In genomic region chr11:75677881-75678746, GRCm38 (mm10) we compare ENCODE assay signal across 9 mouse cellular contexts. TPM values are rescaled to one million over a fixed set of nuclear protein-coding genes. Genes with fewer than 3 reads are reported as not detected.
DNase-seq lines count a peak whose midpoint lies in the region; ATAC-seq lines count a peak whose summit lies in the region.
"Had no signal": no experiment of that assay in that cellular context is flagged by ENCODE, and none has a peak within 500 bp of the region (broad histone marks: within the 10 kb centered on the region; RNA-seq: fewer than 3 reads in every experiment).

No protein-coding gene starts in this region.

- peaks cover 29% of the 10 kb centered on the region for H3K36me3 ChIP-seq in erythroblast, embryonic 14.5 days (ENCODE audit: control insufficient read depth)
- peaks cover 3% of the 10 kb centered on the region; the same call in 1 of the 2 replicates for H3K36me3 ChIP-seq in forebrain, embryonic 11.5 days (ENCODE audit: control insufficient read depth, insufficient read depth, low read length)
- peaks cover 6% of the 10 kb centered on the region for H3K36me3 ChIP-seq in liver, embryonic 11.5 days (ENCODE audit: control insufficient read depth, insufficient read depth, low read length)

- H3K4me3 ChIP-seq in erythroblast, embryonic 14.5 days (replicated peaks): peak overlapping the region; percentile 100
- peak overlapping the region; percentile 98 for H3K4me3 ChIP-seq in forebrain, embryonic 11.5 days (ENCODE audit: low read depth, low read length)
- H3K4me3 ChIP-seq in liver, embryonic 11.5 days (ENCODE audit: low read depth, low read length): peak overlapping the region; percentile 99

- peak; percentile 74 for DNase-seq in 416B (ENCODE audit: low read depth)
- DNase-seq in forebrain, embryonic 11.5 days (ENCODE audit: low spot score): no peak
- no peak for DNase-seq in liver, embryonic 11.5 days (ENCODE audit: low spot score)
- no peak for DNase-seq in urinary bladder, postnatal 10 days (ENCODE audit: low spot score)
- no peak for DNase-seq in frontal cortex, postnatal 14 days (ENCODE audit: low spot score in 2 of 2)
- DNase-seq in thymus, postnatal 14 days: no peak

- no peak overlapping the region for H3K27ac ChIP-seq in forebrain, embryonic 11.5 days (ENCODE audit: low read depth, low read length)
- H3K27ac ChIP-seq in liver, embryonic 11.5 days (ENCODE audit: low read depth, low read length): peak overlapping the region; percentile 64

- WGBS in forebrain, embryonic 11.5 days: 96% methylated on average over 3 of the region's 3 CpGs
- WGBS in liver, embryonic 11.5 days: 78% methylated on average over 3 of the region's 3 CpGs

- peaks cover 43% of the 10 kb centered on the region for H3K4me1 ChIP-seq in erythroblast, embryonic 14.5 days (ENCODE audit: control insufficient read depth)
- H3K4me1 ChIP-seq in forebrain, embryonic 11.5 days (replicated peaks; ENCODE audit: control insufficient read depth, insufficient read depth, low read length): peaks cover 4% of the 10 kb centered on the region; the same call in 1 of the 2 replicates
- H3K4me1 ChIP-seq in liver, embryonic 11.5 days (replicated peaks; ENCODE audit: control insufficient read depth, insufficient read depth, low read length): peaks cover 11% of the 10 kb centered on the region

- no peaks in the 10 kb centered on the region for H3K27me3 ChIP-seq in erythroblast, embryonic 14.5 days (ENCODE audit: control insufficient read depth)
- H3K27me3 ChIP-seq in forebrain, embryonic 11.5 days (ENCODE audit: control insufficient read depth, insufficient read depth, low read length): no peaks in the 10 kb centered on the region
- no peaks in the 10 kb centered on the region for H3K27me3 ChIP-seq in liver, embryonic 11.5 days (replicated peaks; ENCODE audit: control insufficient read depth, insufficient read depth, low read length)
- H3K27me3 ChIP-seq: Patski had no signal

- H3K9ac ChIP-seq in forebrain, embryonic 11.5 days (ENCODE audit: low read length): no peak overlapping the region; the same call in 1 of the 2 replicates
- peak overlapping the region; percentile 98 for H3K9ac ChIP-seq in liver, embryonic 11.5 days (ENCODE audit: low read depth, low read length)

- no peaks in the 10 kb centered on the region for H3K9me3 ChIP-seq in erythroblast, embryonic 14.5 days (ENCODE audit: control insufficient read depth, low read length)
- H3K9me3 ChIP-seq in forebrain, embryonic 11.5 days (ENCODE audit: control insufficient read depth, low read length): no peaks in the 10 kb centered on the region
- H3K9me3 ChIP-seq in liver, embryonic 11.5 days (ENCODE audit: control insufficient read depth, low read length): no peaks in the 10 kb centered on the region

- peak overlapping the region; percentile 59 for H3K4me2 ChIP-seq in forebrain, embryonic 11.5 days (ENCODE audit: low read depth, low read length, severe bottlenecking)
- H3K4me2 ChIP-seq in liver, embryonic 11.5 days: peak overlapping the region; percentile 93

- ATAC-seq in erythroblast, adult 5-6 weeks (replicated peaks; ENCODE audit: low FRiP score, poor library complexity, severe bottlenecking): no peak
- no peak for ATAC-seq in forebrain, embryonic 11.5 days (replicated peaks; ENCODE audit: low FRiP score)
- no peak for ATAC-seq in liver, embryonic 11.5 days (replicated peaks; ENCODE audit: low FRiP score)

RNA-seq across cellular contexts. Expression of gene Crk, which starts 0.9 kb away (rescaled TPM):
- 4.4 and 6.6 TPM in 2 replicates for polyA plus RNA-seq in erythroblast, embryonic 14.5 days (2012)
- 10.2 and 16.1 TPM in 2 replicates for total RNA-seq in erythroblast, adult 5-6 weeks (2015; ENCODE audit: low replicate concordance)
- total RNA-seq in erythroblast, adult 5-6 weeks (2017; ENCODE audit: low replicate concordance): 11.8 and 26.3 TPM in 2 replicates
- 140 and 143 TPM in 2 replicates for polyA plus RNA-seq in forebrain, embryonic 11.5 days (2014; fragmentation: Nextera tagmentation; extraction: Ambion mirVana)
- 70.4 and 71.1 TPM in 2 replicates for polyA plus RNA-seq in liver, embryonic 11.5 days (2014; fragmentation: Nextera tagmentation; extraction: Ambion mirVana)

RNA-seq across cellular contexts. Expression of gene Myo1c, which starts 27.8 kb away (rescaled TPM):
- polyA plus RNA-seq in erythroblast, embryonic 14.5 days (2012): 2.4 and 2.6 TPM in 2 replicates
- 4.2 and 8.2 TPM in 2 replicates for total RNA-seq in erythroblast, adult 5-6 weeks (2015; ENCODE audit: low replicate concordance)
- total RNA-seq in erythroblast, adult 5-6 weeks (2017; ENCODE audit: low replicate concordance): 6.0 and 17.1 TPM in 2 replicates
- polyA plus RNA-seq in forebrain, embryonic 11.5 days (2014; fragmentation: Nextera tagmentation; extraction: Ambion mirVana): 13.8 and 15.1 TPM in 2 replicates
- polyA plus RNA-seq in liver, embryonic 11.5 days (2014; fragmentation: Nextera tagmentation; extraction: Ambion mirVana): 37.4 and 41.9 TPM in 2 replicates

RNA-seq across cellular contexts. Expression of gene Inpp5k, which starts 47.3 kb away (rescaled TPM):
- 7.5 and 8.9 TPM in 2 replicates for polyA plus RNA-seq in erythroblast, embryonic 14.5 days (2012)
- total RNA-seq in erythroblast, adult 5-6 weeks (2015; ENCODE audit: low replicate concordance): 67.3 and 73.2 TPM in 2 replicates
- total RNA-seq in erythroblast, adult 5-6 weeks (2017; ENCODE audit: low replicate concordance): 50.7 and 78.4 TPM in 2 replicates
- polyA plus RNA-seq in forebrain, embryonic 11.5 days (2014; fragmentation: Nextera tagmentation; extraction: Ambion mirVana): 20.8 and 24.6 TPM in 2 replicates
- polyA plus RNA-seq in liver, embryonic 11.5 days (2014; fragmentation: Nextera tagmentation; extraction: Ambion mirVana): 21.9 and 22.2 TPM in 2 replicates

RNA-seq across cellular contexts. Expression of gene Ywhae, which starts 54.6 kb away (rescaled TPM):
- 9.4 and 20.2 TPM in 2 replicates for polyA plus RNA-seq in erythroblast, embryonic 14.5 days (2012)
- 119 and 129 TPM in 2 replicates for total RNA-seq in erythroblast, adult 5-6 weeks (2015; ENCODE audit: low replicate concordance)
- total RNA-seq in erythroblast, adult 5-6 weeks (2017; ENCODE audit: low replicate concordance): 56.7 and 60.2 TPM in 2 replicates
- polyA plus RNA-seq in forebrain, embryonic 11.5 days (2014; fragmentation: Nextera tagmentation; extraction: Ambion mirVana): 1,460 and 1,571 TPM in 2 replicates
- 710 and 755 TPM in 2 replicates for polyA plus RNA-seq in liver, embryonic 11.5 days (2014; fragmentation: Nextera tagmentation; extraction: Ambion mirVana)
